Mouse (Mus musculus) cerebellum, adult 2 months (tissue): ENCODE results near the gene Tmem167b.

Source experiments
- CTCF ChIP-seq: fragments of 200-500 bp; IDR thresholded peaks from 2 replicates; pipeline ENCODE4 v1.5.1; 2011; ENCODE audit warnings: low read depth, mild to moderate bottlenecking, control low read depth, low read length, moderate library complexity, borderline replicate concordance; ENCODE audit not compliant: insufficient read depth
- POLR2A ChIP-seq: fragments of 200-500 bp; IDR thresholded peaks from 2 replicates; pipeline ENCODE4 v1.6.1; 2011; ENCODE audit warnings: low read length, control low read depth, borderline replicate concordance; ENCODE audit not compliant: insufficient read depth

DNA sequence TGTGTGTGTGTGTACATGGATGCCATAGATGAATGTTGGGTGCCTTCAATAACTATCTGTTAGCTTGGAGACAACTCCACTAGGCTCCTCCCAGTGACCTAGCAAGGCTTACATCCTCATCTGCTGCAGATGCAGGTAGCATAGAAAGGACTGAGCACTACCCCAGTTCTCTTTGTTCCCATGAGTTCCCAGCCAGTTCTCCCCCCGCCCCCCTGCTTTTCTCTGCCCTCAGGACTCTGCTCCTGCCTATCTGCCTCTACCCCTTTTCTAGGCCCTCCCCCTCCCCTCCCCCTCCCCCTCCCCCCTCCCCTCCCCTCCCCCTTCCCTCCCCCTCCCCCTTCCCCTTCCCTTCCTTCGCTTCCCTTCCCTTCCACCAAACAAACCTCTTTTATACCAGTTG is 52.1 kb downstream of the Tmem167b start:
- TF ChIP-seq POLR2A (no peak), CTCF (no peak)
